Mouse (Mus musculus) lung, postnatal 0 days (tissue): Measurements from ENCODE around the gene Akap5. TPM values are rescaled to one million over a fixed set of nuclear protein-coding genes. Genes with fewer than 3 reads are reported as not detected.
A peak's percentile ranks its signal among the peaks of the same experiment; 100 is the strongest.

Experiments used
- ATAC-seq: fragments of 200-750 bp; cut with Nextera tagmentation; 2 replicates; pipeline ENCODE4 v1.8.0; 2017; ENCODE audit warnings: moderate library complexity
- DNase-seq: peaks from one replicate; pipeline ENCODE4 v3.0.0-alpha.2; 2016; ENCODE audit warnings: low spot score
- H3K27ac ChIP-seq: fragments of 300-500 bp; sonication (generic); 2 replicates; pipeline ENCODE4 v1.5.1; 2014; ENCODE audit warnings: antibody characterized with exemption, mild to moderate bottlenecking, low read length, mixed read lengths
- H3K27me3 ChIP-seq: fragments of 300-500 bp; sonication (generic); replicated peaks from 2 replicates; pipeline ENCODE4 v1.6.1; 2014; ENCODE audit warnings: low read length, mixed read lengths; ENCODE audit not compliant: insufficient read depth
- H3K36me3 ChIP-seq: fragments of 300-500 bp; sonication (generic); 2 replicates; pipeline ENCODE4 v1.6.1; 2014; ENCODE audit warnings: low read length, mixed read lengths; ENCODE audit not compliant: insufficient read depth
- H3K4me1 ChIP-seq: fragments of 300-500 bp; sonication (generic); 2 replicates; pipeline ENCODE4 v1.6.1; 2014; ENCODE audit warnings: antibody characterized with exemption, low read depth, low read length, mixed read lengths; ENCODE audit not compliant: insufficient read depth
- H3K4me2 ChIP-seq: fragments of 300-500 bp; sonication (generic); replicated peaks from 2 replicates; pipeline ENCODE4 v1.6.1; 2014; ENCODE audit warnings: low read depth, mild to moderate bottlenecking, low read length, moderate library complexity, mixed read lengths
- H3K4me3 ChIP-seq: fragments of 300-500 bp; sonication (generic); 2 replicates; pipeline ENCODE4 v1.5.1; 2014; ENCODE audit warnings: low read depth, low read length
- H3K9ac ChIP-seq: fragments of 300-500 bp; sonication (generic); replicated peaks from 2 replicates; pipeline ENCODE4 v1.6.1; 2014; ENCODE audit warnings: low read depth, mild to moderate bottlenecking
- H3K9me3 ChIP-seq: fragments of 300-500 bp; sonication (generic); 2 replicates; pipeline ENCODE4 v1.6.1; 2016; ENCODE audit warnings: low read length, mixed read lengths
- CTCF ChIP-seq: IDR thresholded peaks from 2 replicates; pipeline ENCODE4 v1.5.1; 2016; ENCODE audit warnings: antibody characterized with exemption, mild to moderate bottlenecking
- EP300 ChIP-seq: IDR thresholded peaks from 2 replicates; pipeline ENCODE4 v1.6.1; 2016; ENCODE audit warnings: antibody characterized with exemption, mild to moderate bottlenecking, control low read depth
- WGBS: fragments of 180-500 bp; shearing (Covaris S2); extraction: QIAGEN DNeasy Blood & Tissue Kit; methylation state at CpG from one replicate; pipeline ENCODE4 v1.1.7; 2014; 5-methylcytosine and 5-hydroxymethylcytosine counted together
- polyA plus RNA-seq: library from polyadenylated mRNA; unstranded; fragments of >200 nt; fragmentation: Nextera tagmentation; extraction: Ambion mirVana; gene quantifications from 2 replicates; pipeline ENCODE4 v1.2.1, GENCODE M21; 2015

Gene Akap5
- polyA plus RNA-seq, 1 experiment from 2014 or later, result 84.2 TPM

DNA sequence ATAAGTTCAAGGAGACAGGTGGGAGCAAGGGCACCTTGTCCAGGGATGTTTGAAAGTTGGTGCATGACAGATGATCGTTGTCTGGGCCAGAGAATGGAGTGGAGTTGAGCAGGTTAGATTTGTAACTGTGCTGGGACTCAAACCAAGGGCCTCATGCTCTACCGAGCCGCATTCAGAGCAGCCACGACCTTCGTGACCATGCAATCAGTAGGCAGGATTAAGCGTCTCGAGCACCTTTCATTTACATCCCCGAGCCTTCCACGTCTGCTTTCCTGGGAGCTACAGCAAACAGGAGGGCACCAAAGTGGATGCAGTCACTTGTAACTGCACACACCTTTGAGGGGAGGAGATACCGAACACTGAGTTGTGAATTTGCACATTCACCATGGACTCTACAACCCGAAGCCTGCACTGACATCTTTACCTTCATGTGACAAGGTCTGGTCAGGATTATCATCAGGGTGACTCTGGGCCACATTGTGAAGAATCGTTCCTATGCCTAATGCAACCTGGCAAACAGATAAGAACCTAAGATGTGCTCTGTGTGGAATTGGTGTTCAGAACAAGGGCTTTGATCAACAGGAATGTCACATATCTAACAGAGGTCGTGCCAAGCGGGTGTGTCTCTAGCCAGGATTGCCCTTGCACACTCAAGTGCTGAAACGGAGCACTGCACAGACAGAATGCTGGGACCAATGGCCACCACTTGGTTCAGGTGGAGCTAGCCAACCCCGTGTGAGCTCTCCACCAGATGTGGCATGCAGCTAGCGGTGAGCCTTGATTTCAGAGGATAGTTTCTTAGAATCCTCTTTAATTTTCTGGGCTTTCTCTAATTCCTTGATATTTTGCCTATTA lies 11.6 kb downstream of the Akap5 start:
- TF ChIP-seq EP300 (no peak), CTCF (no peak)
- ATAC-seq, result peak; percentile 64

GRCm38 (mm10) chr12:76341080-76341479 lies 16.4 kb downstream of the Akap5 start:
- H3K4me1 ChIP-seq, result no peaks in the 10 kb centered on the region; the same call in 1 of the 2 replicates
- no peak overlapping the region for H3K9ac ChIP-seq
- peak; percentile 83 for TF ChIP-seq CTCF
- peak; percentile 16; the same call in 1 of the 2 replicates for TF ChIP-seq EP300
- H3K9me3 ChIP-seq, result no peaks in the 10 kb centered on the region
- H3K36me3 ChIP-seq, result no peaks in the 10 kb centered on the region
- H3K4me3 ChIP-seq, result no peak overlapping the region
- DNase-seq (peak; percentile 82), ATAC-seq (no peak)
- 2% methylated on average over 4 of the region's 4 CpGs for WGBS
- H3K27me3 ChIP-seq, result no peaks in the 10 kb centered on the region
- no peak overlapping the region for H3K27ac ChIP-seq
- no peak overlapping the region for H3K4me2 ChIP-seq

More for the DNA sequence above, 11.6 kb downstream of the Akap5 start:
- Histone ChIP-seq H3K27me3 (no peaks in the 10 kb centered on the region), H3K27ac (peak overlapping the region; percentile 54; the same call in 1 of the 2 replicates), H3K4me1 (no peaks in the 10 kb centered on the region; the same call in 1 of the 2 replicates), H3K4me2 (no peak overlapping the region), H3K36me3 (no peaks in the 10 kb centered on the region), H3K9ac (no peak overlapping the region), H3K9me3 (no peaks in the 10 kb centered on the region), H3K4me3 (no peak overlapping the region)
- WGBS, result 50% methylated on average over 17 of the region's 17 CpGs
- DNase-seq, result no peak

DNA sequence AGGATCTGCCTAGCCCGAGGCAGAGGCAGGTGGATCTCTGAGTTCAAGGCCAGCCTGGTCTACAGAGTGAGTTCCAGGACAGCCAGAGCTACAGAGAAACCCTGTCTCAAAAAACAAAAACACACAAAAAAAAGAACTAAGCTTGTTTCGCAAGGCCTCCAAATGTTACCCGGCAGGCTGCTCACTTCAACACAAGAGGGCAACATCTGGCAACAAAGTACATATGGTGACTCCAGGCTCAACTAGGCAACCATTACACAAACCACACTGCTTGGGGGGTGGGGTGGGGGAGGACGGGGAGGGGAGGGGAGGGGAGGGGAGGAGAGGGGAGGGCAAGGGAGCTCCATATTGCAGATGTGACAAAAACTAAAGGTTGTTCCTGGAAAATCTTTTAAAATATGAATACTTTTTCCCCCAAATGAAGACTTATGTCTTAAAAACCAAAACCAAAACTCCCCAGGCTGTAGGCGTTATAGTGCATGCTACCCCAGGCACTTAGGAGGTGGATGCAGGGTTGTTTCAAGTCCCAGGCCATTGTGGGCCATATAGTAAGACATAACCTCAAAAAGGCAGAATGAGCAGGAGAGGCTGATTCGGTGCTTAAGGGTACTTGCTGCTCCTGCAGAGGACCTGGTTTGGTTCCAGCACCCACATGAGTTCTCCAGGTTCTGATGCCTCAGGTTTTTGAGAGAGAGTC lies 21.2 kb downstream of the Akap5 start:
- Histone ChIP-seq H3K27me3 (no peaks in the 10 kb centered on the region), H3K4me3 (no peak overlapping the region), H3K9me3 (no peaks in the 10 kb centered on the region), H3K4me2 (no peak overlapping the region), H3K4me1 (no peaks in the 10 kb centered on the region), H3K27ac (no peak overlapping the region), H3K9ac (no peak overlapping the region), H3K36me3 (no peaks in the 10 kb centered on the region)
- WGBS, result 78% methylated on average over 5 of the region's 6 CpGs
- peak; percentile 70 for ATAC-seq
- DNase-seq, result peak; percentile 84
- no peak for TF ChIP-seq EP300
- TF ChIP-seq CTCF, result peak; percentile 68

DNA sequence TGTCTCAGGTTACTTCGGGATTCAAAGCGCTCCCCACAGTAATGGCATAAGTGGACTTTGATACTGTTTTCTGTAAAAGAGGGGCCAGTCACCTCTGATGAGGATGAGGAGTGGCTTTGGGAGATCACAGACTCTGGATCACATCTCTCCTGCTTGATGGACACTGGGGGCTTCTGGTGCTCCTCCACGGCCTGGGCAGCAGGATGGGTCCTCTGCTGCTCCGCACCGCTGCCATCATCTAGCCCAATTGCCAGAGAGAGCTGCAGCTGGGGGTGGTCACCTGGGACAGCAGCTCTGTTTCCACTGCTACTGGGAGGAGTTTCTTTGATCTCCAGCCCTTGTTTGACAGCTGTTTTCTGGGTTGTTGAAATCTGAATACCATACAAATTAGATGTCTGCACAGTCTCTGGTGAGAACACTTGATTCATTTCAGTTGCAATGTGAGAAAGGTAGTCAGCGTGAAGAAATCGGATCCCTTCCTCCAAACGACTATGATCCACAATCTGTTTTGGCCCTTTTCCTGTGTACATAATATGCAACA lies 25.1 kb downstream of the Akap5 start:
- H3K36me3 ChIP-seq, result no peaks in the 10 kb centered on the region
- no peaks in the 10 kb centered on the region for H3K4me1 ChIP-seq
- WGBS, result 86% methylated on average over 8 of the region's 8 CpGs
- no peaks in the 10 kb centered on the region for H3K9me3 ChIP-seq
- ATAC-seq (no peak), DNase-seq (no peak)
- no peaks in the 10 kb centered on the region for H3K27me3 ChIP-seq
- no peak overlapping the region for H3K4me3 ChIP-seq
- no peak overlapping the region for H3K4me2 ChIP-seq
- H3K9ac ChIP-seq, result no peak overlapping the region
- TF ChIP-seq EP300 (no peak), CTCF (no peak)
- no peak overlapping the region for H3K27ac ChIP-seq

- Histone ChIP-seq H3K27ac (no peak overlapping the region), H3K36me3 (no peaks in the 10 kb centered on the region), H3K9me3 (no peaks in the 10 kb centered on the region), H3K4me3 (no peak overlapping the region), H3K9ac (no peak overlapping the region), H3K4me1 (no peaks in the 10 kb centered on the region), H3K27me3 (no peaks in the 10 kb centered on the region), H3K4me2 (no peak overlapping the region)
- ATAC-seq, result no peak
- TF ChIP-seq EP300 (no peak), CTCF (no peak)
- DNase-seq, result no peak
- WGBS, result 79% methylated on average over 1 of the region's 1 CpGs
Observed at GRCm38 (mm10) chr12:76360868-76361267, 36.2 kb downstream of the Akap5 start.
